Mouse (Mus musculus) hindbrain, embryonic 11.5 days (tissue): ENCODE measurements around the gene Scn4b. TPM values are rescaled to one million over a fixed set of nuclear protein-coding genes. Genes with fewer than 3 reads are reported as not detected.

Source experiments
- ATAC-seq: fragments of 200-750 bp; cut with Nextera tagmentation; 2 replicates; pipeline ENCODE4 v1.8.0; 2017; ENCODE audit warnings: mild to moderate bottlenecking, moderate TSS enrichment, moderate library complexity; ENCODE audit not compliant: low FRiP score
- DNase-seq: peaks from one replicate; pipeline ENCODE4 v3.0.0-alpha.2; 2015; ENCODE audit warnings: low spot score
- H3K27ac ChIP-seq: fragments of 300-500 bp; sonication (generic); 2 replicates; pipeline ENCODE4 v1.5.1; 2014; ENCODE audit warnings: mild to moderate bottlenecking, low read depth, low read length
- H3K27me3 ChIP-seq: fragments of 300-500 bp; sonication (generic); 2 replicates; pipeline ENCODE4 v1.6.1; 2014; ENCODE audit warnings: mild to moderate bottlenecking, low read length, moderate library complexity, mixed read lengths; ENCODE audit not compliant: control insufficient read depth, insufficient read depth
- H3K36me3 ChIP-seq: fragments of 300-500 bp; sonication (generic); 2 replicates; pipeline ENCODE4 v1.6.1; 2014; ENCODE audit warnings: mild to moderate bottlenecking, low read length, moderate library complexity, mixed read lengths; ENCODE audit not compliant: control insufficient read depth, insufficient read depth
- H3K4me1 ChIP-seq: fragments of 300-500 bp; sonication (generic); replicated peaks from 2 replicates; pipeline ENCODE4 v1.6.1; 2014; ENCODE audit warnings: low read length, mixed read lengths; ENCODE audit not compliant: control insufficient read depth, insufficient read depth
- H3K4me2 ChIP-seq: fragments of 300-500 bp; sonication (generic); replicated peaks from 2 replicates; pipeline ENCODE4 v1.6.1; 2014; ENCODE audit warnings: mild to moderate bottlenecking, low read depth, low read length
- H3K4me3 ChIP-seq: fragments of 300-500 bp; sonication (generic); 2 replicates; pipeline ENCODE4 v1.5.1; 2014; ENCODE audit warnings: low read depth, low read length
- H3K9ac ChIP-seq: fragments of 300-500 bp; sonication (generic); 2 replicates; pipeline ENCODE4 v1.6.1; 2014; ENCODE audit warnings: low read depth, low read length
- H3K9me3 ChIP-seq: fragments of 300-500 bp; sonication (generic); 2 replicates; pipeline ENCODE4 v1.6.1; 2016; ENCODE audit warnings: low read length; ENCODE audit not compliant: control insufficient read depth
- WGBS: fragments of 180-500 bp; shearing (Covaris S2); extraction: QIAGEN DNeasy Blood & Tissue Kit; methylation state at CpG from one replicate; pipeline ENCODE4 v1.1.7; 2014; 5-methylcytosine and 5-hydroxymethylcytosine counted together
- polyA plus RNA-seq: library from polyadenylated mRNA; unstranded; fragments of >200 nt; fragmentation: Nextera tagmentation; extraction: Ambion mirVana; gene quantifications from 2 replicates; pipeline ENCODE4 v1.2.1, GENCODE M21; 2014

Gene Scn4b
- polyA plus RNA-seq, 1 experiment from 2014 or later: 0.12 TPM

- WGBS: 83% methylated on average over 2 of the region's 2 CpGs
- no peak overlapping the region for H3K4me2 ChIP-seq
- no peaks in the 10 kb centered on the region for H3K4me1 ChIP-seq
- no peaks in the 10 kb centered on the region for H3K9me3 ChIP-seq
- H3K36me3 ChIP-seq: no peaks in the 10 kb centered on the region
- H3K4me3 ChIP-seq: no peak overlapping the region
- DNase-seq (no peak), ATAC-seq (no peak)
- no peak overlapping the region for H3K9ac ChIP-seq
- H3K27ac ChIP-seq: no peak overlapping the region
- no peaks in the 10 kb centered on the region for H3K27me3 ChIP-seq
These were observed 32.4 kb upstream of the Scn4b start for GRCm38 (mm10) chr9:45105596-45106374.

- no peaks in the 10 kb centered on the region for H3K27me3 ChIP-seq
- DNase-seq (peak; percentile 84), ATAC-seq (0 out of 2 replicates have a peak, but pooled peaks have one; percentile 19)
- H3K9ac ChIP-seq: peak overlapping the region; percentile 52
- peaks cover 3% of the 10 kb centered on the region; the same call in 1 of the 2 replicates for H3K4me1 ChIP-seq
- peak overlapping the region; percentile 27 for H3K4me3 ChIP-seq
- no peak overlapping the region for H3K27ac ChIP-seq
- WGBS: 1% methylated on average over 14 of the region's 14 CpGs
- peak overlapping the region; percentile 54 for H3K4me2 ChIP-seq
- H3K36me3 ChIP-seq: no peaks in the 10 kb centered on the region
- no peaks in the 10 kb centered on the region for H3K9me3 ChIP-seq
These were observed 22.5 kb upstream of the Scn4b start for GRCm38 (mm10) chr9:45115706-45116105.

GRCm38 (mm10) chr9:45116819-45117218 lies 21.4 kb upstream of the Scn4b start:
- H3K27me3 ChIP-seq: no peaks in the 10 kb centered on the region; the same call in 1 of the 2 replicates
- H3K9ac ChIP-seq: no peak overlapping the region
- DNase-seq (no peak), ATAC-seq (no peak)
- H3K4me1 ChIP-seq: peaks cover 3% of the 10 kb centered on the region; the same call in 1 of the 2 replicates
- no peaks in the 10 kb centered on the region for H3K9me3 ChIP-seq
- WGBS: 65% methylated on average over 9 of the region's 9 CpGs
- H3K27ac ChIP-seq: no peak overlapping the region
- H3K4me2 ChIP-seq: no peak overlapping the region
- H3K36me3 ChIP-seq: no peaks in the 10 kb centered on the region
- H3K4me3 ChIP-seq: no peak overlapping the region

GRCm38 (mm10) chr9:45117741-45118431 lies 20.3 kb upstream of the Scn4b start, which contains the start of gene Scn2b:
Scn2b (plus strand) TSS chr9:45117782.
- Histone ChIP-seq H3K27ac (peak within 1 kb of the TSS; percentile 58), H3K4me2 (peak within 1 kb of the TSS; percentile 51), H3K9ac (peak within 1 kb of the TSS; percentile 70), H3K4me1 (peaks cover 3% of the 10 kb centered on the region; the same call in 1 of the 2 replicates), H3K27me3 (no peaks in the 10 kb centered on the region; the same call in 1 of the 2 replicates), H3K36me3 (no peaks in the 10 kb centered on the region), H3K9me3 (no peaks in the 10 kb centered on the region), H3K4me3 (peak within 1 kb of the TSS; percentile 57)
- DNase-seq (peak; percentile 46), ATAC-seq (peak; percentile 38; the same call in 1 of the 2 replicates)
- WGBS: 1% methylated on average over 13 of the region's 13 CpGs

GRCm38 (mm10) chr9:45118552-45118951 lies 19.6 kb upstream of the Scn4b start:
- DNase-seq: no peak
- H3K9ac ChIP-seq: no peak overlapping the region

GRCm38 (mm10) chr9:45119316-45119953 lies 18.8 kb upstream of the Scn4b start:
- WGBS: 92% methylated on average over 8 of the region's 8 CpGs
- H3K9ac ChIP-seq: no peak overlapping the region

More at GRCm38 (mm10) chr9:45118552-45118951, 19.6 kb upstream of the Scn4b start:
- Histone ChIP-seq H3K36me3 (no peaks in the 10 kb centered on the region), H3K4me3 (peak overlapping the region; percentile 57), H3K4me2 (peak overlapping the region; percentile 51), H3K27ac (no peak overlapping the region), H3K4me1 (peaks cover 3% of the 10 kb centered on the region; the same call in 1 of the 2 replicates), H3K27me3 (no peaks in the 10 kb centered on the region; the same call in 1 of the 2 replicates), H3K9me3 (no peaks in the 10 kb centered on the region)
- ATAC-seq: no peak
- 31% methylated on average over 10 of the region's 10 CpGs for WGBS

GRCm38 (mm10) chr9:45119954-45120530 lies 18.2 kb upstream of the Scn4b start:
- 91% methylated on average over 14 of the region's 14 CpGs for WGBS
- DNase-seq (no peak), ATAC-seq (no peak)
- no peak overlapping the region for H3K4me2 ChIP-seq
- no peak overlapping the region for H3K4me3 ChIP-seq
- no peak overlapping the region for H3K9ac ChIP-seq
- H3K9me3 ChIP-seq: no peaks in the 10 kb centered on the region
- H3K4me1 ChIP-seq: peaks cover 3% of the 10 kb centered on the region; the same call in 1 of the 2 replicates
- no peaks in the 10 kb centered on the region; the same call in 1 of the 2 replicates for H3K27me3 ChIP-seq
- H3K27ac ChIP-seq: no peak overlapping the region
- H3K36me3 ChIP-seq: no peaks in the 10 kb centered on the region

More at GRCm38 (mm10) chr9:45119316-45119953, 18.8 kb upstream of the Scn4b start:
- Histone ChIP-seq H3K27me3 (no peaks in the 10 kb centered on the region; the same call in 1 of the 2 replicates), H3K27ac (no peak overlapping the region), H3K4me2 (no peak overlapping the region), H3K4me1 (peaks cover 3% of the 10 kb centered on the region; the same call in 1 of the 2 replicates), H3K9me3 (no peaks in the 10 kb centered on the region), H3K4me3 (no peak overlapping the region), H3K36me3 (no peaks in the 10 kb centered on the region)
- DNase-seq (no peak), ATAC-seq (no peak)

- WGBS: 89% methylated on average over 6 of the region's 6 CpGs
- Histone ChIP-seq H3K36me3 (no peaks in the 10 kb centered on the region), H3K4me2 (no peak overlapping the region)
These were observed 17.6 kb upstream of the Scn4b start for GRCm38 (mm10) chr9:45120567-45120966.

More at GRCm38 (mm10) chr9:45120567-45120966, 17.6 kb upstream of the Scn4b start:
- Histone ChIP-seq H3K4me3 (no peak overlapping the region), H3K27me3 (no peaks in the 10 kb centered on the region; the same call in 1 of the 2 replicates), H3K27ac (no peak overlapping the region), H3K9me3 (no peaks in the 10 kb centered on the region), H3K4me1 (peaks cover 3% of the 10 kb centered on the region; the same call in 1 of the 2 replicates), H3K9ac (no peak overlapping the region)
- ATAC-seq (no peak), DNase-seq (no peak)
